Mouse (Mus musculus) R1 (cell line): ENCODE data around the gene Trim65.

ENCODE experiments used
- DNase-seq: peaks from one replicate; pipeline ENCODE4 v3.0.0-alpha.2; 2018; ENCODE audit warnings: low read depth, low spot score

The Trim65 gene

DNA sequence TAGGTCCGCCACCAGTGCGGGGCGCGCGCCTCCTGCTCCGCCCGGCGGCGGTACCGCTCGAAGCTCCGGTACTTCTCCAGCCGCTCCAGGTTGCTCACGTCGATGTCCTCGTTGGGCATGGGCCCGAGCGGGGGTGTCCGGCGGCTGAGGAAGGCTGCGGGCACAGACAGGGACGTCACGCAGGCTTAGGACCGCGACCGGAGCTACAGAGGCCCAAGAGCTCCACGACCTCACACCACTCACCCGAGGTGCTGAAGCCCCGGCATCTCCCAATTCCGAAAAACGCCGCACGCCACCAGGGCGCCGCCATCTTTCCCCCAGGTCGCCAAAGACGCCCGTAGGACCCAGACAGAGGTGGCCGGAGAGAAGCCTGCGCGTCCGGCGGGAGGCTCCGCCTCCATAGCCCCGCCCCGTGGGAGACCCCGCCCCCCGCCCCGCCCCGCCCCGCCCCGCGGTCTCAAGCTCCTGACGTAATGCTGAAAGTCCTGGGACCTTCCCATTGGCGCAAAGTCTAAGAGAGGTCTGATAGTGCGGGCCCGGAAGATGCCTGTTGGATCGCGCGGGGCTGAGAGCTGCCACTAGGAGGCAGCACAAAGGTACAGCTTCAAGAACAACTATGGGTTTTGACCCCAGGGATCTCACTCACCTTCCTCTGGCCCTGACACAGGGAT, 7.7 kb upstream of the Trim65 start, which contains the start of gene Mrpl38:
TSS of gene Mrpl38 (minus strand) at position 401 of the 671 bp plus-strand sequence.
- DNase-seq, result peak; percentile 99

DNA sequence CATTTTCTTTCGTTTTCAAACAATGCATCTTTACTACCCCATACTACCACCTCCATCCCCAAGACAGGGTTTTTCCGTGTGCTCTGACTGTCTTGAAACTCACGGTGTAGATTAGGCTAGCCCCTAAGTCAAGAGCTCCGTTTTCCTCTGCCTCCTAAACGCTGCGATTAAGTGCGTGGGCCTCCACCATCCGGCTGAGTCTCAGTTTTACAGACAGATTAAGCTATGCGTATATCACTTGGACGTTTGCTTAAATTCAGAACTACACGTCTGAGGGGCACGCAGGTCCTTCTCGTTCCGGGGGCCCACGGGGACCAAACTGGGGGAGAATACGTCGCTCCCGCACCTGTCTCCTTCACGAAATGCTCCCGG, 7.2 kb upstream of the Trim65 start:
- DNase-seq, result peak; percentile 41

DNA sequence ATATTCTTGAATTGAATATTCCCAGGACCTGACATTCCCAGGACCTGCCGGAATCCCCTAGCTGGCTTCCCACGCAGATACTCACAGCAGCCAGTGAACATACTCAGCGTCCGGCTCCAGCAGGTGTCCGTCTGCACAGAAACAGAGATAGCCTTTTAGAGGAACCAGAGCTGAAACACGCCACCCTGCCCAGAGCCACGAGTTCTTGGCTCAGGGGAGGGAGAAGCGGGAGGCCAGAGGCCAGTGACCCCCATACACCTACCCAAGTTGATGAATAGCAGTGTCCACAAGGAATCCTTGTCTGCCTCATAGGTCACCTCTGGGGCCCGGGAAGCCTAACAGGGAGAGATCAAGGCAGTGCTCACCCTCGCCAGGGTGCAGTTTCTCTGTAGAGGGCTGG, 3.2 kb upstream of the Trim65 start:
- DNase-seq, result no peak

DNA sequence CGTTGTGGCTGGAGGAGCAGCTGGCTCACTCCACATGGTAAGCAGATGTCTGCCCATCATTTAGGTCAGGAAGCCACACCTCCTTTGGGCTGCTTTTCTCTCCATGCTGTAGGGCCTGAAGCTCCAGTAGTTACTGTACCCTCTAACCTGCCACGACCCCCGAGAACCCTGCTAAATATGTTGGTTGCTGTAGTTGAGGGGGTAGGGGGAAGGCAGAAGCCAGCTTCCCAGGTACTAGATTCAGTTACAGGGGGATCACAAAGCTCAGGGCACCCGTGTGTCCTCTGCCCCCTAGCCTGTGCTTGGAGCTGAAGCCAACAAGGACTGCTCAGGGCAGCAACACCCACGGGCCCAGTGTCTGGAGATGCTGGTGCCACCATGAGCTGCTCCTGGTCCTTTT, 2.6 kb upstream of the Trim65 start:
- DNase-seq, result no peak

DNA sequence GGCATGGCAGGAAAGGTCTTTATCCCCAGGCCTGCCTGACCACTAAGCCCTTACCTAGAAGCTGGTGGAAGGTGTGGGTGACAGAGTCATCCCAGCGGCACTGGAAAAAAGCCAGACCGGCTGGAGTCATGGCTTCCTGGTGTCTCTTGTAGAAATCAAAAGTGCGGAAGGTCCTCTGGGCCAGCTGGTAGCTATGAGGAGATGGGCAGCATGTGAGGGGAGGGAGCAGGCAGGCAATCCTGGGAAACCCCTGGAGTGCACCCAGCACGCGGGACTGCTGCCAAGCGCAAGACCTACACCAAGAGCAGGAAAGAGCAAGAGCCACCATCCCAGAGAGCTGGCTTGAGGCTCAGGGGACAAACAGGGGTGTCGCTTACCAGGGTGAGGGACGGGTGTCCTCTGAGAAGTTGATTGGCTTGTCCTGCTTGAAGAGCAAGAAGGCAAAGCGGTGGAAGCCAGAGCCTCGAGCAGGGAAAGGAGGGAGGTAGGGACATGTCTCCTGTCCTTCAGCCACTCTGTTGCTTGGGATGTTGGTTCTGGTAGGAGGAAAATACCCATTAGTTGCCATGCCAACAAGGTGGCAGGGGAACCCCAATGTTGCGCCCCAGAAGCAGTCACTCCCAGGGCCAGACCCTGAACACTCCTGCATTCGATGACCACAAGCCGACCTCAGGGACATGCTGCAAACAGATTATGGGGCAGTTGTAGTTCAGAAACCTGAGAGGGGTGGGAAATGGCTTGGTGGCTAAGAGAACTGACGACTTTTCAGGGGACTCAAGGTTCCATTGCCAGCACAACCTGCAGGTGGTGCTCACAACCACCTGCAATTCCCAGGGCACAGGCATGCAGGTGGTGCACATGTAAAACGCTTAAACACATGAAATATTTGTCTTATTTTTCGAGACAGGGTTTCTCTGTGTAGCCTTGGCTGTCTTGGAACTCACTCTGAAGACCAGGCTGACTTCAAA, 1.7 kb upstream of the Trim65 start:
- peak; percentile 45 for DNase-seq

DNA sequence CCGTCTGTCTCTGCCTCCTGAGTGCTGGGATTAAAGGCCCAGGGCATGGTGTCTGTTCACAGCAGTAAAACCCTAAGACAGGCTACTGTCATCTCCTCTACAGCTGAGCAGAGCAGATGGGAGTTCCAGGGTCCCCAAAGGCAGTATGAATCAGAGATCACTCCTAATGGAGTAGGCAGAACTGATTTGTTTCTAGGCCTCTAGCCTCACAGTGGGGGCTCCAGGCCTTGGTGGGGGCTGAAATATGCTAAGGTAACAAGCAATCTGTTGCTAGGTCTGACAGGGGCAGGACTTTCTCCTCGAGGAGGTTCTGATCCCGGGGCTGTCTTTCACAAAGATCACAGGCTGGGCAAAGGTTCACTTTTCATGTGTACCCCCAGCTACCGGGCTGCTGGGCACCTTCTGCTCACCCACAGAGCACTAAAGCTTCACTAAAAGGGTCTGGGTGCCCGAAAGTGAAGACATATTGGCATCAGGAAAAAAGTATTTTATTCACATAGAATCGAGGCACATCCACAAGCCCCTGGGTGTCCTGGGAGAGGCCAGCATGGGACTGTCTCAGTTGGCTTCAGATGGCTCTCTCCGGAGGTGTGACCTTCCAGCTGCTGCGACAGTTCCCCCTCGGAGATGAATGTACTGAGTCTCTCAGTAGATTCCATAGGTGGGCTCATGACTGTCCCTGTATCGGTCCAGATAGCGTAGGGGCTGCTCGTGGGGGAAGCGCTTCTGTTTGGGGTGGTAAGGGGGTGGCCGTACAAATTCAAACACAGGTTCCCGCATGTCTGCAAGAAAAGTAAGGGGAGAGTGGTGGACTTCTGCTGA, 632 bp upstream of the Trim65 start:
- DNase-seq, result no peak

DNA sequence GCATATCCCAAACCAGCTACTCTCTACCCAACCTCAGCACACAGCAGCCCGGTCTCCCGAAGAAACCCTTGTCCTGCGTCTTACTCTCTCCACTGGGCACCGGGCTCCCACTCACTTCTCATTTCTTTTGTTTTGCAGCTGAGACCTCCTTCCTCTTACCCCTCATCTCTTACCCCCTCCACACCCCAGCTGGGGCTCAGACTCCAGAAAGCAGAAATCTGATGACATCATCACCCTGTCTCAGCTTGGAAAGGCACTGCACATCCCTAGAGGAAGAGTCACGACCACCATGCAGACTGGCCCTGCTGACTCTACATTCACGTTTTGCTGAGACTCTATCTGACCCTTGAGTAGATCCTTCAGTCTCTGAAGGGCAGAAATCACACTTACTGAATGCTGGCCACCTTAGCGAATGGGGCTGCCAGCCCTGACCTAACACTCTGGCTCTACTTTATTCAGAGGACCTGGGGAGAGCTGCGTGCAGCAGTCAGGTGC, 888 bp downstream of the Trim65 start:
- DNase-seq, result no peak

DNA sequence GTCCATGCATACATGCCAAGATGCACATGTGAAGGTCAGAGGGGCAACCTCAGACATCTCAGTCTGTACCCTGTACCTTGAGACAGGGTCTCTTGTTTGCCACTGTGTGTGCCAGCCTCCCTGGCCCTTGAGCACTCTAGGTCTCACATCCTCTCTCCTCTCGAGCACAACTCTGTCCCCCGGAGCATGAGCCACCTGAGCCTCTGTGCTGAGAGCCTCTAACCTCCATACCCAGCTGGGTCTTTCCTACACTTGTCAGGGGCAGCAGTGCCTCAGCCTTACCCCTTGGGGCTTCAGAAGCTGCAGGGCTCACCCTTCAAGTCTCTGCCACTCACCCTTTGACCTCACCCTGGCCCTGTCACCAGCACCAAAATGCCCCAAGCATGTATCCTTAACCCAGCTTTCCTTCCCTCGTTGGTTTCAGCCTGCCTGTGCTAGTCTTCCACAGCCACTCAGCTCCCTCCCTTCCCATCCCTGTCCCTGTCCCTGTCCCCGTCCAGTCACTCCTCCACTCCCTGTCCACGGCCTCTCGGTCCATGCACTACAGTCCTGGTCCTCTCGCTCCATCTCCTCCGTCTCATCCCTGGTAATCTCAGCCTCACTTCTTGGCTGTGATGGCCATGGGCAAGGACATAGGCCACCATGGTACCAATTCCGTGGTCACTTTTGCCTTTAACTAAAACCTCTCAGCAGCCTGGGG, 1.7 kb downstream of the Trim65 start:
- no peak for DNase-seq

DNA sequence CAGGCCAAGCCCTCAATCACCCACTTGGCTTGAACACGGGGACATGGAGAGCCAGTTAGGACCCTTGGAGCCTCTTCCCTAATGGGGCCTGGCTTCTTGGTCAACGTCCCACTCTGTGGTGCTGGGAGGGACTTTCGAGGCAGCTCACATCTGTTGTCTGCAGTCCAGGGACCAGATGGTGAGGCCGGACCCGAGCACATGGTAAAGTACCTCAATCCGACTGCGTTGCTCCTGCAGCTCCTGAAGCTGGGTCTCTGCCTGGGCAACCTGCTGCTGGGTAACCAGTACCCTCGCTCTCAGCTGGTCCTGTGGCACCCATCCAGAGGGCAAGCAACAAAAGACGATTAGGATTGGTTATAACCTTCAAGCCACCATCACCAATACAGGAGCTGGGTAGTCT, 2.9 kb downstream of the Trim65 start:
- no peak for DNase-seq

DNA sequence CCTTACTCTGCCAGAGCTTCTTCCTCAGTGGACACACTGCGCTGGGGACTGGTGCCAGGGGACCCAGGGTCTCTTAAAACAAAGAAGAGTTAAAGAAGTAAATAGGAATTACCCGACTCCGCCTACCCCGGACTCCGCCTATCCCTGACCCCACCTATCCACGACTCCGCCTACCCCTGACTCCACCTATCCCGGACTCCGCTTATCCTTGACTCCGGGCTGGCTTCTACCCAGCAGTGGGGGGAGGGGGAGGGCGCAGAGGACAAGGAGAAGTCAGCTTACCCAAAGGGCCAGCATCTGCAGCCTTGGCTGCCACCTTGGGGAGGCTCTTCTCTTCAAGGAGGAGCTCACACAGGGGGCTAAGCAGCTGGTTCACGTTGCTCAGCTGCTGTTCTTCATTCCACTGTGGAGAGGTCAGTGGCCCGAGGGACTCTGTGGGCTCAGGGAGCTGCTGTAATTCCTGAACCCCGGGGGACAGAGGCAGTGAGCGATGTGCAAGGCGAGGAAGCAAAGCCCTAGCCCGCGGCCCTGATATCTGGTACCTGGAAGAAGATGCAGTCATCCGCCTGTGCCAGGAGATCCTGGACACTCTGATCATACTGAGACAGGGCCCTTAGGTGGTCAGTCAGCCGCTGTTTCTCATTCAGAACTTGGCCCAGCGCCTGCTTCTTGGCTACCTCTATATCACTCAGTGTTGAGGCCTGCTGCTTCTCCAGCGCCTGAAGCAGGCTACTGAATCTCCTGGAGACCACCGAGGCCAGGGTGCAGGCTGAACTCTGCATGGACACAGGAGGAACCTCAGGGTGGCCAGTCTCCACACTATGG, 3.6 kb downstream of the Trim65 start, which contains the start of gene Trim47:
TSS of gene Trim47 (minus strand) at position 55 of the 825 bp plus-strand sequence.
- DNase-seq, result peak; percentile 89

DNA sequence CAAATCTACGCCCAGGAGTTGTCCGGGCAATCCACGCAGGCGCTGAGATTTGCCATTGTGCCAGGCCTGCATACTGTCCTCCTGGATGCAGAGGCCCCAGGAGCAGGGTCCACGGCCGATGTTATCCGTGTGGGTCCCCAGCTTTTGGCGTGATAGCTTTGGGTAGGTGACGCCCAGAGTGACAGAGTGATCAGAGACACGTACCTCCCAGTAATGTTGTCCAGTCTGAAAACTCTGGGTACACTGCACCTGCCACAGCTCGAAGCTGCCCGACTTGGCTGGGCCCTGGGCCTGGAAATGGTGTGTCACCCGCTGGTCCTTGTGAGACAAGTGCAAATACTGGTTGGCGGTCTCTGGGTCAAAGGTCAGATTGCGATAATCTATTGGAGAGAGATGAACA, 4.7 kb downstream of the Trim65 start:
- no peak for DNase-seq

DNA sequence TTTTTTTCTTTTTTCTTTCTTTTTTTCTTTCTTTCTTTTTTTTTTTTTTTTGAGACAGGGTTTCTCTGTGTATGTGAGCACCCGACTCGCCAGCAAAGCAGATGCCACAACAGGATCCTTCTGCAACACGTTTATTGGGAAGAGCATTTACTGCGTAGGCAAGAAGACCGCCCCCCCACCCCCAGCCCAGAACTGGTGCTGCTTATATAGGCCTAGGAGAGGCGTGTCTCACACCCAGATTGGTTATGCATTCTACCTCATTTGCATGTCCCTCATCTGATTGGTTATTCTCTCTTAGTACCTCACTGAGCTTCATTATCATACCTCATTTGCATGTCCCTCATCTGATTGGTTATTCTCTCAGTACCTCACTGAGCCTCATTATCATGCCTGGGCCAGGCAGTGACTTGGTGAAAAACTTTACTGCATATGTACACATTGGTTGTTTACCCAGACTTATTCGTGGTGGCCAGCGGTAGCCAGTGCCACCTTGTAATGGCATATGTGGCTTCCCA, 9.1 kb downstream of the Trim65 start:
- DNase-seq, result peak; percentile 58

DNA sequence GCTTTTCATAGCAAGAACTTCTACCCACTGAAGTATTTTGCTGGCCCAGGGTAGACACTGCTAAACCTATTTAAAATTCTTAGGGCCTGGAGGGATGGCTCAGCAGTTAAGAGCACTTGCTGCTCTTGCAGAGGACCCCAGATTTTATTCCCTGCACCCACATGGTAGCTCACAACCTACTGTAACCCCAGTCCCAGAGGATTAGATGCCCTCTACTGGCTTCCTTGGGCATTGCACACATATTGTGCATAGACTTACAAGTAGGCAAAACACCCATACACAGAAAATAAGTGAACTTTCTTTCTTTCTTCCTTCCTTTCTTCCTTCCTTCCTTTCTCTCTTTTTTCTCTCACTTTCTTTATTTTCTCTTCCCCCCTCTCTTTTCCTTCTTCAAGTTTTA, 13.1 kb downstream of the Trim65 start:
- DNase-seq, result peak; percentile 84

DNA sequence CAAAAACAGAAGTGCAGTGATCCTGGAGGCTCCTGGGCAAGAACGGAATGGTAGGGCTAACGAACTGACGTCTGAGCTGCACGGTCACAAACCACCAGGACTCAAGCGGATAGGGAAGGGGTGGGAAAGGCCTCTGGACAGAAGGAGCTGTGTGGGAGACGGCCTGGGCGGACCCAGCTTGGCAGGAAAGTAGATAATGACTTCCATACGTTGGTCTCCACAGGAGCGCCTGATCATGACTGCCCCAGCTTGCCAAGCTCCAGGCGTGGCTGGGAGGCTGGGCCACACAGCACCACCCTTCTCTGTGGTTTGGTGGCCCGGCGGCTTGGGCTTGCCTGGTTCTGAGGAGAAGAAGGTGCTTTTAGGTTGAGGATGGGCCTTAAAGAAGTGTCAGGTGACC, 13.7 kb downstream of the Trim65 start:
- DNase-seq, result no peak

DNA sequence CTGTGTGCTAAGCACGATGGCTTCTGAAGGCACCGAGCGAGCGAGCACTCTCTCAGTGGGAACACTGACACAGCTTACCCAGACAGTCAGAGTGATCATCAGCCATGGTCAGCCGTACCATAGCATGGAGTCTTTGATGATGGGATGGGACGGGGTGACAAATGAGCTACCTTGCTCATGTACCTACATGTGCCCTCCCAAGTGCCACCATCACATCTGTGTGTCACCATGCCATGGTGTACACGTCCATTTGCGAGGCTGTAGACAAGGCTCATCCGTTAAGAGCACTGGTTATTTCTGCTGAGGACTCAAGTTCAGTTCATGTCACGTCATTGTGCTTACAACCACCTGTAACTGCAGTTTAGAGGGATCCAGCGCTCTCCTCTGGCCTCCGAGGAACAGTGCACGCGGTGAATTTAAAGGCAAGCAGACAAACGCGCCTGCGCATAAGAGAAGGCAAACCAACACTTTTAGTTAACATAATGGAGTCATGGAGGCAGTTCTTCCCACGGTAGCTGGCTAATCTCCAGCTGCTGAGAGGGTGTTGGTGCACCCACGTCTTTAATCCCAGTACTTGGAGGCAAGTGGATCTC, 19.2 kb downstream of the Trim65 start:
- peak; percentile 62 for DNase-seq

DNA sequence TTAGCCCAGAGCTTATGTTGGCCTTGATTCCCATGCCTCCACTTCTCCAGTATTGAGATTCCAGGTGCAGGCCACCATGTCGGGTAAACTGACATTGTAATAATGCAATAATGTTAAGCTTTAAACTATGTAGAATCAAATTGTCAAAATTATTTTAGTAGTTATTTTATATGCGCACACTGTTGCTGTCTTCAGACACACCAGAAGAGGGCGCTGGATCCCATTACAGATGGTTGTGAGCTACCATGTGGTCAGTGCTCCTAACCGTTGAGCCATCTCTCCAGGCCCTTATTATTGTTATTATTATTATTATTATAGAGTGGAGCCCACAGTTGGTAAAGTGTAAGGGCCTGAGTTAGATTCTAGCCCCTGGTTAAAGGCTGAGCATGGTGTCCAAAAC, 19.9 kb downstream of the Trim65 start:
- DNase-seq, result no peak

DNA sequence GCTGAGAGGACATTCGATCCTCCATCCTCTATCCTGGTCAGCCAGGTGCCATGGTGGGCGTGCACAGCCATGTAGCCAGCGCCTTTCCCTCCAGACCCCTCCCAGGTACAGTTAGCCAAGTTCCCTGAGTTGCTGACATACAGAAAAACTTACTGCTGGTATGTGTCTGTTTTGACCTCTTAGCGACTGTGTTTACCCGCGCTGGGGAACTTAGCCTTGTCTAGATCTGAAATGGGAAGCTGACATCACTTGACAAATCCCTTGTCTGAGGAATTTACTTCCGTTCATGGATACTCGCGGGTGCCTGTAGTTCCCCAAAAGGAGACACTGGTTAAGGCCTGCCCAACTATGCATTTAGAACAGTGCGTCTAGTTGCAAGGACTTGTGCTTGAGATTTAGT, 20.4 kb downstream of the Trim65 start:
- DNase-seq, result no peak

DNA sequence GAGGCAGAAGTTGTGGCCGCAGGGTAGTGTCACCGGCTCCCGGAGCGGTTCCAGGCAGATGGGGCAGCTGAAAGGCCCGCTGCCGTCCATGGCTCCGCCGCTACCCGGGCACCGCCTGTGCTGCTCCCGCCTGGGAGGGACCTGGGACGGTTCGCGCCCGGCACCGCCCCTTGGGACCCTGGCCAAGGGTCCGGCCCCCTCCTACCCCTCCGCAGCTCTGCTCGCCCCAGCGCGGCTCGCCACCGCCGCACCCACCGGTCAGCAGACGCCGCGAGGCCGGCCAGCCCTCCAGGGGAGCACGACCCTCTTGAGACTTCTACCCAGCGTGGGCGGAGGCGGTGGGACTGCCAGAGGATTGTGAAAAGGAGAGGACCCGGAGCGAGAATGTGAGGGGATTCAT, 20.8 kb downstream of the Trim65 start:
- no peak for DNase-seq

DNA sequence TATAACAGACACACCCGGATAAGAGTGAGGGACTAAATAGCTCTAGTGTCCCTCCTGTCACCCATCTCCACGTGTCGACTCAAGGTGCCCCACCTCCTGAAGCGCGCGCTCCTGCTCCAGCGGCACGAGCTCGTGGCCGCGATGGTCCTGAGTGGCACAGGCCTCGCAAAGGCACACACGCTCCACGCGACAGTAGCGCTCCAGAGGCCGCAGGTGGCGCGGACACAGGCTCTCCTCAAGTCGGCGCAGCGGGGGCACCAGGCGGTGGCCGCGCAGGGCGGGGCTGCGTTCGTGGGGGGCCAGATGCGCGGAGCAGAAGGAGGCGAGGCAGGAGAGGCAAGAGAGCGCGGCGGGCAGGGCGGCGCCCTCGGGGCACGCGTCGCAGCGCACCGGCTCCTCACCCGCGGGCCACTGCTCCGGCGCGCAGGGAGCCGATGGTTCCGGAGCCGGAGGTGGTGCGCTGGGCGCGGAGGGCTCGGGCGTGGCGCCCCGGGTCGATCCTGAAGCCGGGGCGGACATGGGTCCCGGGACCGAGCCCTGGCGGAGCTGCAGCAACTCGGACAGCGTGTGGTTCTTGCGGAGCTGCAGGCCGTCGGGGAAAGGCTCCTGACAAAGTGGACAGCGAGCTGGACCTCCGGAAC, 21.4 kb downstream of the Trim65 start:
- no peak for DNase-seq
